Mouse (Mus musculus): ENCODE measurements around the gene Hist1h2ap. TPM values are rescaled to one million over a fixed set of nuclear protein-coding genes. Genes with fewer than 3 reads are reported as not detected.
"Not testable (repeated sequence)": the region's sequence is repeated elsewhere in the genome, so short reads cannot be mapped to it uniquely, and the experiment has no call there.

The Hist1h2ap gene
- 0.54 and 1.5 TPM in 2 replicates for polyA plus RNA-seq (2012; rRNA removed)

GRCm38 (mm10) chr13:21833461-21833860, at the start of gene Hist1h2ap, which contains the start of gene Hist1h2br:
Gene Hist1h2ap, minus strand, starts transcription at chr13:21833507.
Gene Hist1h2br, plus strand, starts transcription at chr13:21833743.
- DNase-seq (ENCODE audit: low spot score) = not testable (repeated sequence)

GRCm38 (mm10) chr13:21882760-21883405, 49.6 kb upstream of the Hist1h2ap start:
- DNase-seq (ENCODE audit: low spot score) = no peak

GRCm38 (mm10) chr13:21881878-21882669, 48.8 kb upstream of the Hist1h2ap start:
- DNase-seq (ENCODE audit: low spot score) = no peak

- no peak for DNase-seq (ENCODE audit: low spot score)
Measured at GRCm38 (mm10) chr13:21880735-21881134, 47.4 kb upstream of the Hist1h2ap start.

- not testable (repeated sequence) for DNase-seq (ENCODE audit: low spot score)
Measured at GRCm38 (mm10) chr13:21865503-21865902, 32.2 kb upstream of the Hist1h2ap start.

- DNase-seq (ENCODE audit: low spot score) = no peak
Measured at GRCm38 (mm10) chr13:21861608-21862007, 28.3 kb upstream of the Hist1h2ap start.

GRCm38 (mm10) chr13:21855698-21856162, 22.4 kb upstream of the Hist1h2ap start:
- DNase-seq (ENCODE audit: low spot score) = no peak

- peak; percentile 42 for DNase-seq (ENCODE audit: low spot score)
Measured at GRCm38 (mm10) chr13:21855146-21855545, 21.8 kb upstream of the Hist1h2ap start.

- DNase-seq (ENCODE audit: low spot score) = no peak
Measured at GRCm38 (mm10) chr13:21852215-21852945, 19.1 kb upstream of the Hist1h2ap start.

- not testable (repeated sequence) for DNase-seq (ENCODE audit: low spot score)
Measured at GRCm38 (mm10) chr13:21850696-21851095, 17.4 kb upstream of the Hist1h2ap start.

GRCm38 (mm10) chr13:21847883-21848282, 14.6 kb upstream of the Hist1h2ap start:
- DNase-seq (ENCODE audit: low spot score) = no peak

GRCm38 (mm10) chr13:21846356-21846755, 13.0 kb upstream of the Hist1h2ap start:
- DNase-seq (ENCODE audit: low spot score) = not testable (repeated sequence)

- DNase-seq (ENCODE audit: low spot score) = not testable (repeated sequence)
Measured at GRCm38 (mm10) chr13:21840508-21840907, 7.2 kb upstream of the Hist1h2ap start.

- DNase-seq (ENCODE audit: low spot score) = not testable (repeated sequence)
Measured at GRCm38 (mm10) chr13:21831418-21832394, 1.6 kb downstream of the Hist1h2ap start, which contains the start of gene Hist1h4n. Gene Hist1h4n, minus strand, starts transcription at chr13:21832196.

GRCm38 (mm10) chr13:21830344-21830743, 3.0 kb downstream of the Hist1h2ap start:
- DNase-seq (ENCODE audit: low spot score) = no peak

- DNase-seq (ENCODE audit: low spot score) = no peak
Measured at GRCm38 (mm10) chr13:21828511-21828910, 4.8 kb downstream of the Hist1h2ap start.

- DNase-seq (ENCODE audit: low spot score) = not testable (repeated sequence)
Measured at GRCm38 (mm10) chr13:21820082-21820890, 13.0 kb downstream of the Hist1h2ap start.

GRCm38 (mm10) chr13:21812092-21812491, 21.2 kb downstream of the Hist1h2ap start:
- not testable (repeated sequence) for DNase-seq (ENCODE audit: low spot score)

- DNase-seq (ENCODE audit: low spot score) = not testable (repeated sequence)
Measured at GRCm38 (mm10) chr13:21811539-21811938, 21.8 kb downstream of the Hist1h2ap start, which contains the start of gene Hist1h4m. Gene Hist1h4m, plus strand, starts transcription at chr13:21811746.

- DNase-seq (ENCODE audit: low spot score) = not testable (repeated sequence)
Measured at GRCm38 (mm10) chr13:21811074-21811473, 22.2 kb downstream of the Hist1h2ap start.
